Mouse (Mus musculus): Measurements from ENCODE around the gene Lmna.

GRCm38 (mm10) chr3:88453369-88453768 is 56.4 kb downstream of the Lmna start:
- no peak for TF ChIP-seq CTCF (IDR thresholded peaks at IDR 0.05; ENCODE audit: borderline replicate concordance, insufficient read depth, low read depth, low read length)
- TF ChIP-seq POLR2A (IDR thresholded peaks at IDR 0.05; ENCODE audit: borderline replicate concordance, insufficient read depth, low read length), result no peak
